Mouse (Mus musculus) MN1 (cell line): ENCODE data around the gene Zdhhc14.

Experiments used
- DNase-seq: peaks from one replicate; pipeline ENCODE4 v3.0.0-alpha.2; 2016; ENCODE audit warnings: low spot score

Gene Zdhhc14

GRCm38 (mm10) chr17:5504969-5505368, 12.6 kb downstream of the Zdhhc14 start:
- no peak for DNase-seq

GRCm38 (mm10) chr17:5506553-5506952, 14.2 kb downstream of the Zdhhc14 start:
- DNase-seq: peak; percentile 19

- no peak for DNase-seq
These were observed 14.6 kb downstream of the Zdhhc14 start for GRCm38 (mm10) chr17:5506988-5507387.

- no peak for DNase-seq
These were observed 15.7 kb downstream of the Zdhhc14 start for GRCm38 (mm10) chr17:5508030-5508429.

- no peak for DNase-seq
These were observed 18.2 kb downstream of the Zdhhc14 start for GRCm38 (mm10) chr17:5510564-5510963.

- no peak for DNase-seq
These were observed 19.4 kb downstream of the Zdhhc14 start for GRCm38 (mm10) chr17:5511724-5512123.

GRCm38 (mm10) chr17:5519466-5519865, 27.1 kb downstream of the Zdhhc14 start:
- no peak for DNase-seq

- no peak for DNase-seq
These were observed 27.7 kb downstream of the Zdhhc14 start for GRCm38 (mm10) chr17:5519910-5520592.

DNA sequence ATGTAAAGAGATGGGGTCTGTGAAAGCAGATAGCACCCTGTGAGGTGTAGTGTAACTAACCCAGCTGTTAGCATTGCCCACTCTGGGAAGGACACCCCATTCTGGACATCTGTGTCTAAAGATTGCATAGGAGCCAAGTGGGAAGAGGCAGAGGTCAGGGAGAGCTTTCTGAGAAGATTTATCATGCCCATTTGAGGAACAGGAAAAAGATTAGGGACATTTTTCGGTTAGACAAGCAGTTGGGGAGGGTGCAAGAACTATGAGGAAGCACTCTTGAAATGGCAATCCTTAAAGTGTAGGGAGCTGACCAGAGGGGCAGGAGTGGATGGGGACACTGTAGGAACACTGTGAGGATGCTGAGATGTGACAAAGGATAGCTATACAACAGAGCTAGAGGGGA, 29.2 kb downstream of the Zdhhc14 start:
- no peak for DNase-seq

DNA sequence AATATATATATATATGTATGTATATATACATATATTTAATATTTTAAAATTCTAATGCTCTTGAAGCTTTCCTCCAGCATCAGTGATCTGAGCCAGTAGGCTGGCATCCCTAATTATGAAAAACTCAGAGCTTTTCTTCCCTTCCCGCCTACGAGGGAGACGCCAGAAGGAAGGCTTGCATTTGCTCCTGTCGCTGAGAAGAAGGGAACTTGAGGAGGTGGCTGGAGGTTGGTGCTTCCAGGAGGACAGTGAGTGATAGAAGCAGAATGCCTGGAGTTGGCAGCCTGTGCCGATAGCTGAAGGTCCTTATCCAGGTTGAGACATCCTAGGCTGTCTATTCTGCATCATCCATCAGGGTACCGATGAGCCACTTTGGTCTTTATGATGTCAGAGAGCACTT, 37.2 kb downstream of the Zdhhc14 start:
- no peak for DNase-seq

GRCm38 (mm10) chr17:5532816-5533215, 40.5 kb downstream of the Zdhhc14 start:
- DNase-seq: no peak

- no peak for DNase-seq
These were observed 43.0 kb downstream of the Zdhhc14 start for GRCm38 (mm10) chr17:5535357-5535756.

- DNase-seq: no peak
These were observed 44.1 kb downstream of the Zdhhc14 start for GRCm38 (mm10) chr17:5536259-5537094.

DNA sequence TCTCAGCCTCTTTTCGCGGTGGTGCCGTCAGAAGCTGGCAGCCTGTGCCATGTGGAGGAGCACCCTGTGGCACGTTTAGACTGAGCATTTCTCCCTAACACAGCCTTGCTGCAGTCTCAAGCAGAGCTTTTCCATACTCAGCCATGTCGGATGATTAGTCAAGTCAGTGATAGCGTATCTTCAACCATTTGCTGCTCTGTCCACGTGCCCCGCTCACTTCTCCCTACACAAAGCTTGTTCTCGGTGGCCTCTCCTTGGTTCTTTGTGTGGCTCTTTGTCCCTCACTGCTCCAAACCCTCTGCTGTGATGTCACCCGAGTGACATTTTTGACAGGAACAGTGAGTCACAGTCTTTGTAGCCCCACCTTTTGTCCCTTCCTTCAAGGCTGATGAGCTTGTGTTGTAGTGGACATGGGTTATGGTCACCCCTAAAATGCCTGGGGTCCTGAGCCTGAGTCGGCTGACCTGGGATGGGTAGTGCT, 44.8 kb downstream of the Zdhhc14 start:
- no peak for DNase-seq

- no peak for DNase-seq
These were observed 49.8 kb downstream of the Zdhhc14 start for GRCm38 (mm10) chr17:5542177-5542576.

DNA sequence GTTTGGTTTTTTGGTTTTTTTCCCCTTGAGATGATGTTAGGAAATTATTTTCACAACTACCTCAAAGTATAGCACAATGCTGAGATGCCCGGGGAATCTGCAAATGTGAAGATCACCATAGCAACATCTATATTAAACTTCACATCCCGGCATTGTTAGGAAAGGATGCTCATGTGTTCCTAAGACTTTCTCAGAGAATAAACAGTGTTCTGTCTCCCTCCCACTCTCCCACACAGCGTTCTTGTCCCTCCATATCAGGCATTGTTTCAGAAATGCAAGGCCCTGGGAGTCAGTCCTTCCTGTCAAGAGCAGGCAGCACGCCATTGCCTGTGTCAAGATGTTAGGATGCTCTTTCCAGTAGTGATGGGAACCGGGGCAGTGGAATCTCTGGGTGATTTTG, 51.7 kb downstream of the Zdhhc14 start:
- DNase-seq: no peak

- no peak for DNase-seq
These were observed 52.7 kb downstream of the Zdhhc14 start for GRCm38 (mm10) chr17:5545065-5545464.

DNA sequence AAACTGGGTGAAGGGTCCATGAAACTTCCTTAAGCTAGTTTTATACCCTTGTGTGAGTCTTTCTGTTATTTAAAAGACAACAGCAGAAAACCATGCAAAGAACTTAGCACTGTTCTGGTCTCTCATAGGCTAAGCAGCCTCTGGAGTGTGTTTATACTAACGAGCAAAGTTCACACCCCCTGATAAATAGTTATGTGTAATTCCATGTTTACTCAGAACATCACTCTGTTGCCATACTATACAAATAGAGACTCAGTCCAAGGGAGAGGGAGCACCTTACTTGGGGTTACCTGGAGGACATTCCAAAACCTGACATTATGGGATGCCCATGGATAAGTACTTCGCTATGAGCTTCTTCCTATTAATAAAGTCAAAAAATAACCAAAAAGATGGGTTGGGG, 56.2 kb downstream of the Zdhhc14 start:
- DNase-seq: no peak

GRCm38 (mm10) chr17:5549460-5549859, 57.1 kb downstream of the Zdhhc14 start:
- DNase-seq: no peak

- no peak for DNase-seq
These were observed 58.1 kb downstream of the Zdhhc14 start for GRCm38 (mm10) chr17:5550444-5550843.

DNA sequence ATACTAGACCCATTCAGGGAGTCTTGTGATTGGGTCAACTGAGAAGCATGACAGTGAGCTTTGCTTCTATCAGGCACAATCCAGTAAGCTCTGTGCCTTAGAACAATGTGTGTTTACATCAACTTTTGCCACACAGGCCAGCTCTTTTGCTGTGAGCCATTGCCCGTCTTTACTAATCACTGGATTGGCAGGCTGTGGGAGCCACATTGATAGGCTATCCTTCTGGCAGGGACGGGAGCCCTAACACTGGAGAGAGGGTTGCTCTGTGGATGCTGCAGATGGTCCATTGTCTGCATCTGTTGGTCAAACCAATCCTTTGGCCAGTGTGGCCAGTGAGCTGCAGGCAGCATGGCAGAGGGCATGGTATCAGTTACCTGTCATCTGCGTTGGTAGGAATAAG, 58.8 kb downstream of the Zdhhc14 start:
- DNase-seq: no peak

DNA sequence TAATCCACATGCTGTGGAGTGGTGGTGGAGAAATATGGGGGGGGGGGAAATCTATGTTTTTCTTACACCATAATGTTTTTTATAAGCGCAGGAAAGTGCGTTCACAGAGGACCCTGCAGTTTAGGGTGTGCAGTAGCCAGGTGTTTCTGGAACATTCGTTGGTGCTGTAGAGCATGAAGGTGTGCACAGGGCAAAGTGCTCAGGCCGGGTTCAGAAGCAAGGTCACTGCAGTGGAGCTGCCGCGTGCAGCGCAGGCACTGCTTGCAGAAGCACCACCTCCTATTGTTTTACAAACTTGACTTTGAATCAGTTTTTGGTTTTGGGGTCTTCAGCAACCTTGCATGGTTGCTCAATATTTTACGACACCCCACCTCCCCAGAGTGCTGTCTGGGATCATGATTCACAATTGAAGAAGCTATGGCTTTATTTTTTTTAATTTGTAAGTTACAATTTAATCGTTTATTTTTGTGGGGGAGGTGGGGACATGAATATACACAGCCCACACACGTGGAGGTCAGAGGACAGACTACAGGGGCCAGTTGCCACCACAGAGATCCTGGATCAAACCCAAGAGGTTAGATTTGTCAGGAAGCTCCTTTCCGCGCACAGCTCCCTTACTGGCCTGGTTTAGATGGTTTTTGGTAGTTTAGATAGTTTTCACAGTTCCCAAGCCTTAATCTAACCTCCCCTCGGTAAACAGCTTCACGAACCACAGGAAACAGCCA, 59.8 kb downstream of the Zdhhc14 start:
- no peak for DNase-seq

DNA sequence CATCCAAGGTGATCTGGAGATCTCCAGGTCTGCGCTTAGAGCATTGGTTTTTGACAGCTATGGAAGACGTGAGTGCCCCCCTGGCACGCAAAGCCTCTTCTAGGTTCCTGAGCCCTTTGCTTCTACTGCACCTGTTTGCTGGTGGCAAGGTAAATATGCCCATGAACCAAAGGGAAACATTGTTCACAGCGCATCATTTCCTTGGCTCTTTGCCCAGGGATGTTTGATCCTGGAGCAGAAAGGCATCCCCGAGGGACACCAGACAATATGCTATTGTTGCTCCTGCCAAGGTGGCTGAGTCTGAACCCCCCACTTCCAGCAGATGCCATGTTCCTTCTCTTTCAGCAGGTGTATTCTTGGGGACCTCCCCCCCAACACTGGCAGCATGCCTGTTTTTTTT, 61.2 kb downstream of the Zdhhc14 start:
- peak; percentile 34 for DNase-seq
